Mouse (Mus musculus): ENCODE measurements around the gene Foxn1. TPM values are rescaled to one million over a fixed set of nuclear protein-coding genes. Genes with fewer than 3 reads are reported as not detected.

Foxn1 gene
- polyA plus RNA-seq, 1 experiment from 2014 or later, result 0.04 TPM

- no peak overlapping the region for H3K27ac ChIP-seq (replicated peaks; ENCODE audit: low read depth, low read length)
These were observed 38.0 kb upstream of the Foxn1 start for GRCm38 (mm10) chr11:78424352-78424751.

GRCm38 (mm10) chr11:78422055-78422819 is 35.9 kb upstream of the Foxn1 start, which contains the start of gene Slc13a2:
Slc13a2 (minus strand) TSS chr11:78422217.
- no peaks in the 10 kb centered on the region for H3K36me3 ChIP-seq (ENCODE audit: control insufficient read depth, insufficient read depth, low read length)
- H3K4me2 ChIP-seq (ENCODE audit: low read depth, severe bottlenecking), result no peak within 1 kb of the TSS
- H3K27me3 ChIP-seq (ENCODE audit: control insufficient read depth, insufficient read depth, low read length), result no peaks in the 10 kb centered on the region
- H3K9me3 ChIP-seq (ENCODE audit: control insufficient read depth, low read length), result no peaks in the 10 kb centered on the region
- no peak for DNase-seq (ENCODE audit: low spot score)
- WGBS, result 18% methylated on average over 13 of the region's 13 CpGs
- H3K4me3 ChIP-seq (ENCODE audit: low read depth, low read length), result no peak within 1 kb of the TSS
- no peaks in the 10 kb centered on the region for H3K4me1 ChIP-seq (ENCODE audit: control insufficient read depth, insufficient read depth, low read length)
- H3K9ac ChIP-seq (ENCODE audit: low read length), result no peak within 1 kb of the TSS
- no peak within 1 kb of the TSS for H3K27ac ChIP-seq (replicated peaks; ENCODE audit: low read depth, low read length)
- no peak for ATAC-seq (ENCODE audit: insufficient number of reproducible peaks, low FRiP score, low TSS enrichment, low read depth)

More at GRCm38 (mm10) chr11:78424352-78424751, 38.0 kb upstream of the Foxn1 start:
- DNase-seq (ENCODE audit: low spot score) (no peak), ATAC-seq (ENCODE audit: insufficient number of reproducible peaks, low FRiP score, low TSS enrichment, low read depth) (no peak)
- Histone ChIP-seq H3K9ac (ENCODE audit: low read length) (no peak overlapping the region), H3K27me3 (ENCODE audit: control insufficient read depth, insufficient read depth, low read length) (no peaks in the 10 kb centered on the region), H3K4me3 (ENCODE audit: low read depth, low read length) (no peak overlapping the region), H3K36me3 (ENCODE audit: control insufficient read depth, insufficient read depth, low read length) (no peaks in the 10 kb centered on the region), H3K9me3 (ENCODE audit: control insufficient read depth, low read length) (no peaks in the 10 kb centered on the region), H3K4me1 (ENCODE audit: control insufficient read depth, insufficient read depth, low read length) (no peaks in the 10 kb centered on the region), H3K4me2 (ENCODE audit: low read depth, severe bottlenecking) (no peak overlapping the region)
- 83% methylated on average over 2 of the region's 2 CpGs for WGBS

GRCm38 (mm10) chr11:78421201-78422009 is 35.0 kb upstream of the Foxn1 start:
- 63% methylated on average over 13 of the region's 13 CpGs for WGBS
- Histone ChIP-seq H3K27me3 (ENCODE audit: control insufficient read depth, insufficient read depth, low read length) (no peaks in the 10 kb centered on the region), H3K4me3 (ENCODE audit: low read depth, low read length) (no peak overlapping the region), H3K4me2 (ENCODE audit: low read depth, severe bottlenecking) (no peak overlapping the region), H3K9me3 (ENCODE audit: control insufficient read depth, low read length) (no peaks in the 10 kb centered on the region), H3K27ac (replicated peaks; ENCODE audit: low read depth, low read length) (no peak overlapping the region), H3K36me3 (ENCODE audit: control insufficient read depth, insufficient read depth, low read length) (no peaks in the 10 kb centered on the region), H3K4me1 (ENCODE audit: control insufficient read depth, insufficient read depth, low read length) (no peaks in the 10 kb centered on the region), H3K9ac (ENCODE audit: low read length) (no peak overlapping the region)
- DNase-seq (ENCODE audit: low spot score) (no peak), ATAC-seq (ENCODE audit: insufficient number of reproducible peaks, low FRiP score, low TSS enrichment, low read depth) (no peak)

- H3K4me2 ChIP-seq (ENCODE audit: low read depth, severe bottlenecking), result no peak overlapping the region
- H3K9me3 ChIP-seq (ENCODE audit: control insufficient read depth, low read length), result no peaks in the 10 kb centered on the region
- no peak overlapping the region for H3K27ac ChIP-seq (replicated peaks; ENCODE audit: low read depth, low read length)
- no peaks in the 10 kb centered on the region for H3K4me1 ChIP-seq (ENCODE audit: control insufficient read depth, insufficient read depth, low read length)
- H3K27me3 ChIP-seq (ENCODE audit: control insufficient read depth, insufficient read depth, low read length), result no peaks in the 10 kb centered on the region
- no peak for ATAC-seq (ENCODE audit: insufficient number of reproducible peaks, low FRiP score, low TSS enrichment, low read depth)
- 66% methylated on average over 12 of the region's 12 CpGs for WGBS
- H3K9ac ChIP-seq (ENCODE audit: low read length), result no peak overlapping the region
- no peak for DNase-seq (ENCODE audit: low spot score)
- H3K36me3 ChIP-seq (ENCODE audit: control insufficient read depth, insufficient read depth, low read length), result no peaks in the 10 kb centered on the region
- H3K4me3 ChIP-seq (ENCODE audit: low read depth, low read length), result no peak overlapping the region
These were observed 34.0 kb upstream of the Foxn1 start for GRCm38 (mm10) chr11:78420263-78420889.

- Histone ChIP-seq H3K4me2 (ENCODE audit: low read depth, severe bottlenecking) (no peak overlapping the region), H3K36me3 (ENCODE audit: control insufficient read depth, insufficient read depth, low read length) (no peaks in the 10 kb centered on the region), H3K9me3 (ENCODE audit: control insufficient read depth, low read length) (no peaks in the 10 kb centered on the region), H3K9ac (ENCODE audit: low read length) (no peak overlapping the region), H3K27ac (replicated peaks; ENCODE audit: low read depth, low read length) (no peak overlapping the region), H3K4me1 (ENCODE audit: control insufficient read depth, insufficient read depth, low read length) (no peaks in the 10 kb centered on the region), H3K27me3 (ENCODE audit: control insufficient read depth, insufficient read depth, low read length) (no peaks in the 10 kb centered on the region), H3K4me3 (ENCODE audit: low read depth, low read length) (no peak overlapping the region)
- DNase-seq (ENCODE audit: low spot score) (no peak), ATAC-seq (ENCODE audit: insufficient number of reproducible peaks, low FRiP score, low TSS enrichment, low read depth) (no peak)
- 74% methylated on average over 6 of the region's 6 CpGs for WGBS
These were observed 30.5 kb upstream of the Foxn1 start for GRCm38 (mm10) chr11:78416854-78417253.

GRCm38 (mm10) chr11:78412861-78413260 is 26.5 kb upstream of the Foxn1 start:
- WGBS, result 75% methylated on average over 6 of the region's 6 CpGs
- Histone ChIP-seq H3K4me1 (ENCODE audit: control insufficient read depth, insufficient read depth, low read length) (no peaks in the 10 kb centered on the region), H3K4me3 (ENCODE audit: low read depth, low read length) (no peak overlapping the region), H3K4me2 (ENCODE audit: low read depth, severe bottlenecking) (no peak overlapping the region), H3K9me3 (ENCODE audit: control insufficient read depth, low read length) (no peaks in the 10 kb centered on the region), H3K27ac (replicated peaks; ENCODE audit: low read depth, low read length) (no peak overlapping the region), H3K9ac (ENCODE audit: low read length) (no peak overlapping the region), H3K27me3 (ENCODE audit: control insufficient read depth, insufficient read depth, low read length) (no peaks in the 10 kb centered on the region), H3K36me3 (ENCODE audit: control insufficient read depth, insufficient read depth, low read length) (no peaks in the 10 kb centered on the region)
- ATAC-seq (ENCODE audit: insufficient number of reproducible peaks, low FRiP score, low TSS enrichment, low read depth), result no peak
- no peak for DNase-seq (ENCODE audit: low spot score)

- Histone ChIP-seq H3K36me3 (ENCODE audit: control insufficient read depth, insufficient read depth, low read length) (no peaks in the 10 kb centered on the region), H3K4me2 (ENCODE audit: low read depth, severe bottlenecking) (no peak overlapping the region), H3K27ac (replicated peaks; ENCODE audit: low read depth, low read length) (no peak overlapping the region), H3K4me3 (ENCODE audit: low read depth, low read length) (no peak overlapping the region), H3K9me3 (ENCODE audit: control insufficient read depth, low read length) (no peaks in the 10 kb centered on the region), H3K9ac (ENCODE audit: low read length) (no peak overlapping the region), H3K27me3 (ENCODE audit: control insufficient read depth, insufficient read depth, low read length) (no peaks in the 10 kb centered on the region), H3K4me1 (ENCODE audit: control insufficient read depth, insufficient read depth, low read length) (no peaks in the 10 kb centered on the region)
- 84% methylated on average over 6 of the region's 6 CpGs for WGBS
- no peak for DNase-seq (ENCODE audit: low spot score)
- no peak for ATAC-seq (ENCODE audit: insufficient number of reproducible peaks, low FRiP score, low TSS enrichment, low read depth)
These were observed 26.0 kb upstream of the Foxn1 start for GRCm38 (mm10) chr11:78412324-78412850.

GRCm38 (mm10) chr11:78411606-78412323 is 25.4 kb upstream of the Foxn1 start:
- no peak for DNase-seq (ENCODE audit: low spot score)
- Histone ChIP-seq H3K36me3 (ENCODE audit: control insufficient read depth, insufficient read depth, low read length) (no peaks in the 10 kb centered on the region), H3K4me2 (ENCODE audit: low read depth, severe bottlenecking) (no peak overlapping the region), H3K9ac (ENCODE audit: low read length) (no peak overlapping the region), H3K9me3 (ENCODE audit: control insufficient read depth, low read length) (no peaks in the 10 kb centered on the region), H3K4me1 (ENCODE audit: control insufficient read depth, insufficient read depth, low read length) (no peaks in the 10 kb centered on the region), H3K27me3 (ENCODE audit: control insufficient read depth, insufficient read depth, low read length) (no peaks in the 10 kb centered on the region), H3K27ac (replicated peaks; ENCODE audit: low read depth, low read length) (no peak overlapping the region), H3K4me3 (ENCODE audit: low read depth, low read length) (no peak overlapping the region)
- ATAC-seq (ENCODE audit: insufficient number of reproducible peaks, low FRiP score, low TSS enrichment, low read depth), result no peak
- WGBS, result 86% methylated on average over 11 of the region's 11 CpGs
